Mouse (Mus musculus): ENCODE data around the gene Mdp1.

The Mdp1 gene

GRCm38 (mm10) chr14:55659960-55660573, at the start of gene Mdp1:
Gene Mdp1, minus strand, starts transcription at chr14:55660508.
- DNase-seq (ENCODE audit: low read depth, low spot score) = peak; percentile 96

GRCm38 (mm10) chr14:55709509-55709908, 49.2 kb upstream of the Mdp1 start:
- DNase-seq (ENCODE audit: low read depth, low spot score) = no peak

DNA sequence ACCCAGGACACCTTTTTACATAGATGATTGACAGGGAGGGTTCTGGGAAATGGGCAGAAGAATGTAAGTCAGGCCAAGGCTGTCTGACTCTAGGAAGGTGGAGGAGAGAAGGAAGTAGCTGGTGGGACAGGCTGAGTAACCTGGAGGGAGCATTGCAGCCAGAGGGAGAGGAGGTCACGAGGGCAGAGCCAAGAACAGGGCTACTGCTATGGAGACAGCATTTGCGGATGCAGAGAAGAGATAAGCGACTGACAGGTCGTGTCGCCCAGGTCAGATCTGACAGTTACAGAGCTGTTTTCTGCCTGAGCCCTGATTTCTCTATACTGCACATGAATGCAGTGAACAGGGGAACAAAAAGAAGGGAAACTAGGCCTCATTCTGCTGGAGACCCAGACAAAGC, 47.1 kb upstream of the Mdp1 start:
- no peak for DNase-seq (ENCODE audit: low read depth, low spot score)

GRCm38 (mm10) chr14:55706051-55706600, 45.8 kb upstream of the Mdp1 start:
- no peak for DNase-seq (ENCODE audit: low read depth, low spot score)

- no peak for DNase-seq (ENCODE audit: low read depth, low spot score)
Observed at GRCm38 (mm10) chr14:55702761-55703160, 42.5 kb upstream of the Mdp1 start.

- DNase-seq (ENCODE audit: low read depth, low spot score) = no peak
Observed at GRCm38 (mm10) chr14:55701131-55701530, 40.8 kb upstream of the Mdp1 start.

GRCm38 (mm10) chr14:55697226-55697625, 36.9 kb upstream of the Mdp1 start:
- no peak for DNase-seq (ENCODE audit: low read depth, low spot score)

DNA sequence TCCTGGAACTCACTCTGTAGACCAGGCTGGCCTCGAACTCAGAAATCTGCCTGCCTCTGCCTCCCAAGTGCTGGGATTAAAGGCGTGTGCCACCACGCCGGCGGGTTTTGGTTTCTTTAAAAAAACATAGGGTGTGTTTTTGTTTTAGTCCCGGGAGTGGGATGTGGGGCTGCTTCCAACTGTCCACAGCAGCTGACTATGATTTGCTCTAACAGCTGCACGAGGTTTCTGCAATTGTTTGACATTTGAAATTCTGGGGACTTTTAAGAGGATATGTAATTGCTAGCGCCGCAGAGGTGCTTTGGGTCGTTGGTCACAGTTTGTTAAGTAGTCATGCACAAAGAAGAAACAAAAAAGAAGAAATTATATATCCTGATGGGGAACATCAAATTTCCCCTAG, 29.1 kb upstream of the Mdp1 start:
- no peak for DNase-seq (ENCODE audit: low read depth, low spot score)

GRCm38 (mm10) chr14:55682118-55682493, 21.8 kb upstream of the Mdp1 start:
- no peak for DNase-seq (ENCODE audit: low read depth, low spot score)

DNA sequence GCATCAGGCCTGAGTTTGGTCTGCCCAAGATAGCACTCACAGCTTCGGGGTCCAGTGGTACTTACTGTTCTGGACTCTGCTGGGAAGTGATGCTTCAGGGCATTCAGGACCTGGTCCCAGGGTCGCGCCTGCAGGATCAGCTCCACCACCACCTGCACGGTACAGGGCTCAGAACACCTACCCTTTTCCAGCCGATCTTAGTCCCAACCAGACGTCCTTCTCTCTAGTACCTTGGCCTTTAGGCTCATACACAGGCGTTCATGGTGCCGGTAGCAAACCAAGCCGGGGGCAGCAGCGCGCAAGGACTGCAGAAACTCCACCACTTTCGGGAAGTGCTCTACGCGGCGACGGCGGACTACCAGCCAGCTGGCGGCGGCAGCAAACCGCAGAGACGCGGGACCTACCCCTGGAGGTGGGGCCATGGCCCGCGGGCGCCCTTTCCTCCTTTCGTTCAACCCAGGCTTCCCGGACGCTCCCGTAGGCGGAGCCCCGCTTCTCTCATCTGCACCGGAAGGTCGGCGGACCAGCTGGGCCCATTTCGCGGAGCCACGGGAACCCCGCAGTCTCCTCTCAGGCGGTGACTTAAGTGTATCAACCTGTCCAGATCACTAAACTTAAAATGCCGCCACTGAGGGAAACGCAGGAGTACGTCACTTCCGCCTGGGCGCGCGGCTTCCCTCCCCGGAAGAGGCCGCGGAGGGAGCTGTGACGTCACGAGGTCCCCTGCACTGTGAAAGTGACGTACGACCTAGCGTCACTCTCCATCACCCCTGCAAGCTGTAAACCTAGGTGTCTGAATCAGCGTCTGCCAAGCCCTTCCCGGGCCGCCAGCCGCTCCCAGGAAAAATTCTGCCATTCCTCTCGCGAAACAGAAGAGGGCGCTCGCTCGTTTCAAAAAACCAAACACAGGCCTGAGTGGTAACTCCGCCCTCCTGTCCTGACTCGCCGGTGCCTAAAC, 21.1 kb upstream of the Mdp1 start, which contains the start of gene Tinf2:
TSS of gene Tinf2 (minus strand) at position 661 of the 958 bp plus-strand sequence.
- DNase-seq (ENCODE audit: low read depth, low spot score) = peak; percentile 100

DNA sequence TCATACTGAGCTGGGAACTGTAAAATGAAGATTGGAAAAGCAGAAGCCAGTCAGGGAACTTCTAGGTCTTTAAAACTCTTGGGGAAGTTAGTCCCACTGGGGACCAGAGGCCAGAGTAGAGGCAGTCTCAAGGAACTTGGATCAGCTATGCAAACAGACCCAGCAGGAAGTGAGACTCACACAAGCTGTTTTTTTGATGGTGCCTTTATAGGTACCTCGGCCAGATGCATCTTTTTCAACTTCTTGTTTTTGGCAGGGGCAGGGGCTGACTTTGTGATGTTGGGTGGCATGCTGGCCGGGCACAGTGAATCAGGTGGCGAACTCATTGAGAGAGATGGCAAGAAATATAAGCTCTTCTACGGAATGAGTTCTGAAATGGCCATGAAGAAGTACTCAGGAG, 17.3 kb upstream of the Mdp1 start:
- DNase-seq (ENCODE audit: low read depth, low spot score) = no peak

DNA sequence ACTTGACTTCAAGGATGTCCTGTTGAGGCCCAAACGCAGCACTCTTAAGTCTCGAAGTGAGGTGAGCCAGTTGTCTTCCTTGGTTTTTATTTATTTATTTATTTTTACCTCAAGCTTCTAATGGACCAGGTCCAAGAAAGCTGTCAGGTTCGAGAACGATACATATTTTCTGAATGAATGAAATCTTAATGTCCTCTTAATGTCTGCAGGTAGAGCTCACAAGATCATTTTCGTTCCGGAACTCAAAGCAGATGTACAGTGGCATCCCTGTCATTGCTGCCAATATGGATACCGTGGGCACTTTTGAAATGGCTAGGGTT, 12.4 kb upstream of the Mdp1 start:
- DNase-seq (ENCODE audit: low read depth, low spot score) = no peak

DNA sequence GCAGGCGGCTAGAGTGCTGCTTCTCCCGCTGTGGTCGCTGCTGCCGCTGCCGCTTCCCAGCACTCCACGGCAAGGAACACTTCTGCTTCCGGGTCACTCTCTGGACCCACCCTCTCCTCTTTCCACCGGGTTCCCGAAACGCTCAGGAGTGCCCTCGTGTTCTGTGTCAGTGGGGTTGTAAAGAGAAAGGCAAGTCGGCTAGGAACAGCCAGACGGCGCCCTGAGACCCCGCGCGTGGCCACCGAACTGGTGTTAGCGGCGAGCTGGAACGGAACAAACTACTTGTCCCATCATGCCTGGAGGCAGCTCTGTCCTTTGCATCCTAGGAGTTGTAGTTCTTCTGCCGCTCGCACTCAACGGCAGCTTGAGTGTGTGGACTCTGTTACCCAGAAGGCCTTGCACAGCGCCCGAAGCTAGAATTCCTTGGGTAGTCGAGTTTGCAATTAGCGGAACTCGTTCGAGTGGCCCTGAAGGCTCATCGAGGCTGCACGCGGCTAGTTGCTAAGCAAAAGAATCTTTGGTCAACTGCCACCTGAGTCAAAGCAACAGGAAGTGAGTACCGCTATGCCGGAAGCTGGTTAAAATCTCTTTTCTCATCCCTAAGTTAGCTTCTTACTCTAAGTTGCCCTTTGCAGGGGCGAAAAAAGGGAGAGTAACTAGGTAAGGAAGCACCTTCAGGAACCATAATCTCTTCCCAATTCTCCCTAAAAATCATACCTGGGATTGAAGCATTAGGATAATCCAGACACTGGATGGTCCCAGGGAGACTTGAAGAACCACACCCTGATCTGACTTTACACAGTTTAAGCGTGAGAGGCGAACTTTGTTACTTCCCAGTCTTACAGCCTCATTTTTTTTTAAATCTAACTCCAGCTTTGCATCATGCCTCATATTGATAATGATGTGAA, 11.8 kb upstream of the Mdp1 start, which contains the start of the genes Gmpr2 and Nedd8:
TSS of gene Gmpr2 (plus strand) at position 109 of the 908 bp plus-strand sequence.
TSS of gene Nedd8 (minus strand) at position 292 of the 908 bp plus-strand sequence.
- peak; percentile 99 for DNase-seq (ENCODE audit: low read depth, low spot score)

GRCm38 (mm10) chr14:55671486-55671832, 11.2 kb upstream of the Mdp1 start:
- DNase-seq (ENCODE audit: low read depth, low spot score) = no peak

- no peak for DNase-seq (ENCODE audit: low read depth, low spot score)
Observed at GRCm38 (mm10) chr14:55660636-55661035, 328 bp upstream of the Mdp1 start.

DNA sequence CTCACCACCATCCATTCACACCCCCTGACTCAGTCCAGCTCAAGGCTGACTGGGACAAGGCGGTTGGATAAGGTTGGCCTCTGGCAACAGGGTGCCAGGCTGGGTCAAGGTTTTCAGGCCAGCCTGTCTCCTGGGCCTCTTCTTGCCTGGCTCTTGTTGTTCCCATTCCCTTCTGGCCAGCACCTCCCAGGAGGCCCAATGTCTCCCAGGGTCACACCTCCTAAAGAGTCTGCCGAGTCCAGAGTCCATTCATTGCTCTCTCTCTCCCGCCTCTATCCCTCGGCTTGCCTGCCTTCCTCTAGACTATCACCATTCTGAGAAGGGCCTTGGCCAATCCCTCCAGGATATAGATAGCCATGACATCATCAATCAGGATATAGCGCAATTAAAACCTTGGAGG, 2.3 kb downstream of the Mdp1 start:
- DNase-seq (ENCODE audit: low read depth, low spot score) = no peak

DNA sequence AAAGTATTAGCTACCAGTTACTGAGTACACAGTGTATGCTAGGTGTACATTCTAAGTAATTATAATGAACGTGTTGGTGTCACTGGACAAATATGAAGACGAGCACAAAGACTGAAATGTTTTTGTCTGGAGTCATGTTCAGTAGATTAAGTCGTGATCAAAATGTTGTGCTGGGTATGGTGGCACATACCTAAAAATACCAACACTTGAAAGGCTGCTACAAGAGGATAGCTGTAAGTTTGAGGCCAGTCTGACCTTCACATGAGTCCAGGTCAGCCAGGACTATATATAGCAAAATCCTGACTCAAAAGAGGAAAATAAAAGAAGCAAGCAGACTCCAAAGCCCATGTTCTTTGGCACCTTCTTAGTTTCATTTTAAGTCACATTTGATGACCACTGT, 3.4 kb downstream of the Mdp1 start:
- DNase-seq (ENCODE audit: low read depth, low spot score) = no peak

- no peak for DNase-seq (ENCODE audit: low read depth, low spot score)
Observed at GRCm38 (mm10) chr14:55651528-55651927, 8.8 kb downstream of the Mdp1 start.

DNA sequence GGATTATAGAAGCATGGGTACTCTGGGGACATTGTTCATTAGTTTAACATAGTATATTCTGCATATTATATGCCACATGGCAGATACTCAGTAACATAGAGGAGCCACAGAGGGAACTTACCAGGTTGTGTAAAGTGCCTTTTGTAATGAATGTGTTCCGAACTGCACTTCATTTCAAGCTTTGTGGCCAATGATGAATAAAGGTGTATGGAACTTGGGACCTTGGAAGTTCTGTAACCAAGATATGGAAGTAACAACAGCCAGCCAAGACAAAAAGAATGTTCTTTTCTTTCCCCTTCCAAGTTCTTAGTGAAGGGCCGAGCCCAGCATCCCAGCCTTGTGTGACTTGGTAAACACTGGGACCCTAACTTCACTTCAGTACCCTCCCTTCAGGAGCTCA, 10.4 kb downstream of the Mdp1 start, which contains the start of gene Tssk4:
TSS of gene Tssk4 (plus strand) at position 301 of the 400 bp plus-strand sequence.
- no peak for DNase-seq (ENCODE audit: low read depth, low spot score)

GRCm38 (mm10) chr14:55644261-55644888, 15.9 kb downstream of the Mdp1 start:
- DNase-seq (ENCODE audit: low read depth, low spot score) = no peak
